Mouse (Mus musculus) cortical plate, adult 2 months (tissue): ENCODE results near the gene Kdr.

Source experiments
- CTCF ChIP-seq: fragments of 200-500 bp; IDR thresholded peaks from 2 replicates; pipeline ENCODE4 v1.5.1; 2011; ENCODE audit warnings: mild to moderate bottlenecking, control low read depth, low read length; ENCODE audit not compliant: insufficient read depth; ENCODE audit errors: extremely low read depth
- POLR2A ChIP-seq: fragments of 200-500 bp; IDR thresholded peaks from 2 replicates; pipeline ENCODE4 v1.6.1; 2011; ENCODE audit warnings: mild to moderate bottlenecking, low read length, control low read depth; ENCODE audit not compliant: insufficient read depth; ENCODE audit errors: extremely low read depth

GRCm38 (mm10) chr5:75934201-75934600, 44.1 kb downstream of the Kdr start:
- TF ChIP-seq CTCF (no peak), POLR2A (no peak)
